Mouse (Mus musculus): ENCODE measurements around the gene Cyp4f18.

The Cyp4f18 gene

DNA sequence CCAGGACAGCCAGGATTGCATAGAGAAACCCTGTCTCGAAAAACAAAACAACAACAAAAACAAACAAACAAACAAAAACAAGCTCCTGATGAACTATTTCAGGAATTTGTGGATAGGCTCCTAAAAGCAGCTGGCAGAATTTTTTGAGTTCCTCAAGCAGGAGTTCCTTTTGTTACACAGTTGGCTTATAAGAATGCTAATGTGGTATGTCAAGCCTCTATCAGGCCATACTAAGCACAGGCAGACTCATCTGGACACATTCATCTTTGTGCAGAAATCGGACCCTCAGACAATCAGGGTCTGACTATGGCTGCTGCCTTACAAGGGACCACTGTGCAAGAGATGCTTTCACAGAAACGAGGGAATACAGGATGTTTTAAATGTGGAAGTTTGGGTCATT is 35.2 kb downstream of the Cyp4f18 start:
- TF ChIP-seq GATA4 (IDR thresholded peaks at IDR 0.05; ENCODE audit: insufficient replicate concordance, low read length) = no peak

DNA sequence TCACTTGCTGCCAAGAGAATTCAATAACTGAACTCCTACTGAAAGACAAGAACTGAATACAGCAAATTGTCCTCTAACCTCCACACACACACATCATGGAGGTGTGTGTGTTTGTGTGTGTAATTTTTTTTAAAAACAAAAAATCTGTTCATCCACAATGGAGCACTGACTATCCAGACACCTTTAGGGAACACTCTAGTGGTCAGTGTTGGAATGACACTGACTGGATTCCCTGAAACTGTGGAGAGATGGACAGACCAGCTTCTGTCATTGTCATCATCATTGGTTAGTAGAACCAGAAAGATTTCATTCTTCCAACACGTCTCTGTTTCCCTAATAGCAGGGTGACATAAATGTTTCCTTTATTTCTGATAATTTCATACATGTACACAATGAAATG is 37.5 kb downstream of the Cyp4f18 start:
- no peak for TF ChIP-seq GATA4 (IDR thresholded peaks at IDR 0.05; ENCODE audit: insufficient replicate concordance, low read length)

DNA sequence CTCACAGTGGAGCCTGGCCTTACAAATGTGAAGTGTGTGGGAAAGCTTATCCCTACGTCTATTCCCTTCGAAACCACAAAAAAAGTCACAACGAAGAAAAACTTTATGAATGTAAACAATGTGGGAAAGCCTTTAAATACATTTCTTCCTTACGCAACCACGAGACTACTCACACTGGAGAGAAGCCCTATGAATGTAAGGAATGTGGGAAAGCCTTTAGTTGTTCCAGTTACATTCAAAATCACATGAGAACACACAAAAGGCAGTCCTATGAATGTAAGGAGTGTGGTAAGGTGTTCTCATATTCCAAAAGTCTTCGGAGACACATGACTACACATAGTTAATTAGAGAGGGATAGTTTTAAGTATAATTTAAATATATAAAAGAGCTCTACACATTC is 40.8 kb downstream of the Cyp4f18 start:
- no peak for TF ChIP-seq GATA4 (IDR thresholded peaks at IDR 0.05; ENCODE audit: insufficient replicate concordance, low read length)

GRCm38 (mm10) chr8:71968100-71968499 is 41.3 kb downstream of the Cyp4f18 start:
- TF ChIP-seq GATA4 (IDR thresholded peaks at IDR 0.05; ENCODE audit: insufficient replicate concordance, low read length) = no peak

GRCm38 (mm10) chr8:71967261-71967660 is 42.2 kb downstream of the Cyp4f18 start:
- TF ChIP-seq GATA4 (IDR thresholded peaks at IDR 0.05; ENCODE audit: insufficient replicate concordance, low read length) = no peak

- TF ChIP-seq GATA4 (IDR thresholded peaks at IDR 0.05; ENCODE audit: insufficient replicate concordance, low read length) = no peak
Measured at GRCm38 (mm10) chr8:71966411-71966810, 43.0 kb downstream of the Cyp4f18 start.

DNA sequence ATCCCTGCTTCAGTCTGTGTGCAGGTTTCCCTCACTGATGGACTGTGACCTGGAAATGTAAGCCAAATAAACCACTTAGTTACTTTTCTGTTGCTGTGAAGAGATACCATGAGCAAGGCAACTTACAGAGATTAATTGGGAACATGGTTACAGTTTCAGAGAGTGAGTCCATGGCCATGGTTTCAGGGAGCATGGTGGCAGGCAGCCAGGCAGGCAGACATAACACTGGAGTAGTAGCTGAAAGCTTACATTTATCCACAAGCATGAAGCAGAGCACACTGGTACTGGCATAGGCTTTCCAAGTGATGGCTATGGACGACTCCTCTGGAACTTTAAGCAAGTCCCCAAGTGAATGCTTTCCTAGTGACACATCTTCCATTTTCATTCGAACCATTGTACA is 44.3 kb downstream of the Cyp4f18 start:
- no peak for TF ChIP-seq GATA4 (IDR thresholded peaks at IDR 0.05; ENCODE audit: insufficient replicate concordance, low read length)

DNA sequence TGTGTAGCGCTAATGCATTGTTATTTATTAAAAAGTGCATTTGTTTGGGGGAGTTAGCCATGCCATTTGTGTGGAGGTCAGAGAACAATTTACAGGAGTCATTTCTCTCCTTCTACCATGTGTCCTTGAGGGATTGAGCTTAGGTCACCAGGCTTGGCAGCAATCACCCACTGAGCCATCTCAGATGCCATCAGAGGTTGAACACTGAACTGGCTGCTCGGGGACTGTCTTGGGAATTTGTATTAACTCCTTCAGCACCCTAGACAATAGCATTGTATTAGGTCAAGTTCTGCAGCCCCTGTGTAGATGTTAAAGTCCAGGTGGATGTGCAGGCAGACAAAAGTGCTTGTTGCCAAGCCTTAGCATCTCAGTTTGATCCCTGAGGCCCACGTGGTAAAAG is 45.4 kb downstream of the Cyp4f18 start:
- TF ChIP-seq GATA4 (IDR thresholded peaks at IDR 0.05; ENCODE audit: insufficient replicate concordance, low read length) = no peak

DNA sequence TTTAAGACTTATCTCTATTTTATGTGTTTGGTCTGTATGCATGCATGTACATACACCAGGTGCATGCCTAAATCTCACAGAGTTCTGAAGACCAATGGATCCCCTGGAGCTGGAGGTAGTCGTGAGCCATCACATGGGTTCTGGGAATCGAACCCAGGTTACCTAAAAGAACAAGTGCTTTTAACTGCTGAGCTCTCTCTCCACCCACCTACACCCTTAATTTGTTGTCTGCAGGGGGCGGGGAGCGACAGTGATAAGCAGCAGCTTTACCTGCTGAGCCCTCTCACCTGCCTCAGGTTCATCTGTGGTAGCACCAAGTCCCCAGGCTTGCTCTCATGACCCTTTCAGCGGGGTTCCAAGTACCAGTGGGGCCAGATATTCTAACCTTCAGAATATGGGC is 47.6 kb downstream of the Cyp4f18 start:
- no peak for TF ChIP-seq GATA4 (IDR thresholded peaks at IDR 0.05; ENCODE audit: insufficient replicate concordance, low read length)

DNA sequence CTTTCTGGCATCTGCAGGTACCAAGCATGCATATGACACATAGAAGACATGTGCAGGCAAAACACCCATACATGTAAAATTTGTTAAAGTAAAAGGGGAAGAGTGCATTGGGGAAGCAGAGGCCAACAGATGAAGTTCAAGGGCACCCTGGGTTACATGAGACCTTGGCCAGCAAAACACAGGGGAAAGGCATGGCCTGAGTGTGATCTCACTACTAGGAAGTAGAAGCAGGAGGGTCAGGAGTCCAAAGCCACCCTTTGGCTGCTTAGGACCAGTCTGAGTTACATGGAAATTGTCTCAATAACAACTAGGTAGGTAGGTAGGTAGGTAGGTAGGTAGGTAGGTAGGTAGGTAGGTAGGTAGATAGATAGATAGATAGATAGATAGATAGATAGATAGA is 48.9 kb downstream of the Cyp4f18 start:
- TF ChIP-seq GATA4 (IDR thresholded peaks at IDR 0.05; ENCODE audit: insufficient replicate concordance, low read length) = no peak

DNA sequence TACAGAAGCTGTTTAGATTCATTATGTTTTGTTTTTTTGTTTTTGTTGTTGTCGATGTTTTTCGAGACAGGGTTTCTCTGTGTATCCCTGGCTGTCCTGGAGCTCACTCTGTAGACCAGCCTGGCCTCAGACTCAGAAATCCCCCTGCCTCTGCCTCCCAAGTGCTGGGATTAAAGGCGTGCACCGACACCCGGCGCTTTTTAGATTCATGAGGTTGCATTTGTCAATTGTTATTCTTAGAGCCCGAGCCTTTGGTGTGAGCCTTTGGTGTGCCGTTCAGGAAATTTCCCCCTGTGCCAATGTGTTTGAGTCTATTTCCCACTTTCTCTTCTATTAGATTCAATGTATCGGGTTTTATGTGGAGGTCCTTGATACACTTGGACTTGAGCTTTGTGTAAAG is 54.8 kb downstream of the Cyp4f18 start:
- no peak for TF ChIP-seq GATA4 (IDR thresholded peaks at IDR 0.05; ENCODE audit: insufficient replicate concordance, low read length)

GRCm38 (mm10) chr8:71952489-71952888 is 56.9 kb downstream of the Cyp4f18 start:
- TF ChIP-seq GATA4 (IDR thresholded peaks at IDR 0.05; ENCODE audit: insufficient replicate concordance, low read length) = no peak

DNA sequence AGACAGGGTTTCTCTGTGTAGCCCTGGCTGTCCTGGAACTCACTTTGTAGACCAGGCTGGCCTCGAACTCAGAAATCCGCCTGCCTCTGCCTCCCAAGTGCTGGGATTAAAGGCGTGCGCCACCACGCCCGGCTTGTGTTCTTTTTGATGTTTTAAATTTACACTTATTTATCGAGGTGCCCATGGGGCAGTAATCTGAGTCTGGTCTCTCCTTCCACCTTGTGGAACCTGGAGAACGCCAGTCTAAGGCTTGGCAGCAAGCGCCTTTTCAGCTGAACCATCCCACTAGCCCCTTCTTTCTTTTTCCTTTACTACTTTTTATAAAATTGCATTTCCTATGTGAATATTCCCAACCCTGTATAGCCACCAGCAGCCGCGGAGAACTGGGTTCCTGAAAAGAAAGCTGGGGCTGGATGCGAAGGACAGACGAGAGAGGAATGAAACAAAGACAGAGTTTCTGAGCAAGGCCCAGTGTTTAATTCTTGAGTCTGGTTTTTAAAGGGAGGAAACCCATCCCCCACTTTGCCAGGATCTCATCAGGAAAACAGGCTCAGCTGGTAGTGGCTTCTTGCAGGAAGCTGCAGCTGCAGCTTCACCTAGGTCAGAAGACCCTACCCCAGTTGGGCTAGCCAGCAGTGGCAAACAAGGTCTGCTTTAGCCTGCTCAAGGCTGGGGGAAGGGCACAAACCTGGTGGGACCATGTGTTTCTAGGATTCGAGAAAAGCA is 57.8 kb downstream of the Cyp4f18 start:
- TF ChIP-seq GATA4 (IDR thresholded peaks at IDR 0.05; ENCODE audit: insufficient replicate concordance, low read length) = no peak

DNA sequence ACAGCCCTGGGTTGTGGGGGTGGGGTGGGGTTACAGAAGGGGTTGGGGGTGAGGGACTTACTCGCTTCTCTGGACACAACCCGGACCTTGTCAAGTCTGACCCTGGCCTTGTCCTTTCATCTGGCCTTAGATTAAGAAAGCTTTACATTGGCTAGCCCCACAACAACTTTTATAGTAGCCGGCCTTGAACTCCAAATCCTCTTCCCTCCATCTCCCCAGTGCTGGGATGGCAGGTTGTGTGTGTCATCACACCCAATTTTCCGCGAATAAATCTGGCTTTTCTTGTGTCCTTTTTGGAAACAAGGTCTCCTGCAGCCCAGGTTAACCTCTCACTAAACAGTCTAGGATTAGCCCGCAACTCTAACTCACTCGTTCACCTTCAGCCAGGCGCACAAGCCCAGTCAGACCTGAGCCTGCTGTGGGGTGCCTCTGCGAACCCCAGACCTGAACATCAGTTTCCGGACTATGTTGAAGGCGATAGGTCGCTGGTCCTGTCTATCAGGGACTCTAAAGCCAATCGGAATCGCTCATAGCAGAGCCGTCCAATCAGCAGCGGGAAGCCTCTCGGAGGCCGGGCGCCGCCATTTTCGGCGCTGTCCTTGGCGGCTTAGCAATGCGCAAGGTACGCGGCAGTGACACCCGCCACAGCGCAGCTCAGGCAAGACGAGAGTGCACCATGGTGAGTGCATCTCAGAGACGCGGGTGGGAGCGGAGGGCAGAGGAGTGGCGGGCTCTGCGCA is 58.8 kb downstream of the Cyp4f18 start, which contains the start of gene Zfp961:
Zfp961 (plus strand) TSS at position 557 of the 740 bp plus-strand sequence.
- no peak for TF ChIP-seq GATA4 (IDR thresholded peaks at IDR 0.05; ENCODE audit: insufficient replicate concordance, low read length)

DNA sequence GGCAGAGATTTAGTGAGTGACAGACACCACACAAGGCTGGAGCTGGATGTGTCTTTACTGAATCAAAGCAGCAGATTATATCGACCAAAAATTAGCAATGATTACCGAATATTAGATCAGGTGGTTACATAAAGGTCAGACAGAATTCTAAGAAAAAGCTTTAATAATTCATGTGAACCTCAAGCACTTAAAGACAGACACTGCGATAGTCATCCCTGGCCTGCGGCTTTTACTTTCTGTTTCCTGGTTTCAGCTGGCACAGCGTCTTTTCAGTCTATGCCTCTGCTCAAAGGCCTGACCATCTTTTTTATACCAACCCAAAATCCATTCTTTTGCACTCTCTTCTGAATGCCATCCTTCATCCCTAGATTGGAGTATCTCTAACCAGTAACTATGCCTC is 60.8 kb downstream of the Cyp4f18 start:
- no peak for TF ChIP-seq GATA4 (IDR thresholded peaks at IDR 0.05; ENCODE audit: insufficient replicate concordance, low read length)

DNA sequence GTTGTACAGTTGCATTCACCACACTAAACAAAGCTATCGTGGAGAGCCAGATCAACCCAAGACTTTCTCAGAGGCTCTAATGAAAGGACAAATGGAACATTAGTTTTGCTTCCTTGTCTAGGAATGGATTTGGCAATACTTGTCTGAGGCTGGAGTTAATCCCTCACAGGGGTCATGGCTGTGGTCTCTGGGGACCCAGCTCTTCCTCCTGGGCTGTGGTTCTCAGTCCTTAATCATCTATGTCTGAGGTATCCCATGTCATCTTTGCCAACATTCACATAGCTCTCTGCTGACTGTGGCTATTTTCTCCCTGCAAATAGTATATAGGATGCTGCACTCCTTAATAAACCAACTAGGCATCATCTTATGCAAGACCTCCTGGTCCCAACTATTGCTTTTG is 67.7 kb downstream of the Cyp4f18 start:
- no peak for TF ChIP-seq GATA4 (IDR thresholded peaks at IDR 0.05; ENCODE audit: insufficient replicate concordance, low read length)
